Mouse (Mus musculus) CH12.LX (cell line): Measurements from ENCODE around the gene Cngb1. TPM values are rescaled to one million over a fixed set of nuclear protein-coding genes. Genes with fewer than 3 reads are reported as not detected.

Experiments
- DNase-seq: peaks from one replicate; pipeline ENCODE4 v3.0.0-alpha.2; 2013; ENCODE audit errors: extremely low read depth
- H3K27ac ChIP-seq: 2 replicates; pipeline ENCODE4 v1.5.1; 2012; ENCODE audit warnings: low read depth, mild to moderate bottlenecking, control low read depth, moderate library complexity; ENCODE audit not compliant: insufficient read depth
- H3K27me3 ChIP-seq: replicated peaks from 2 replicates; pipeline ENCODE3; 2012; ENCODE audit warnings: inconsistent platforms
- H3K36me3 ChIP-seq, 2 experiments: replicated peaks in 1 of 2; 2 replicates each; pipeline versions ENCODE3 to v1.6.1; 2012; ENCODE audit warnings: inconsistent platforms in 1 of 2, low read length in 1 of 2, mild to moderate bottlenecking in 1 of 2, mixed read lengths in 1 of 2, moderate library complexity in 1 of 2; ENCODE audit not compliant: control insufficient read depth in 1 of 2, insufficient read depth in 1 of 2
- H3K4me1 ChIP-seq, 2 experiments: 2 replicates each; pipeline ENCODE4 v1.6.1; 2012; ENCODE audit warnings: inconsistent platforms in 1 of 2, moderate library complexity in 1 of 2; ENCODE audit not compliant: insufficient read depth in 2 of 2, control insufficient read depth in 1 of 2
- H3K4me2 ChIP-seq: 2 replicates; pipeline ENCODE4 v1.6.1; 2012; ENCODE audit warnings: low read depth, mild to moderate bottlenecking, control low read depth; ENCODE audit not compliant: poor library complexity, insufficient read depth, severe bottlenecking
- H3K4me3 ChIP-seq, 3 experiments: fragments of 150-350 bp in 1 of 3; sonication (generic) in 1 of 3; replicated peaks in 1 of 3; 2 replicates each; pipeline versions ENCODE3 to v1.5.1; 2011 to 2012; ENCODE audit warnings: low read depth in 2 of 3, low read length in 2 of 3, mild to moderate bottlenecking in 2 of 3, moderate library complexity in 2 of 3, control low read depth in 1 of 3, improper control_type of control experiment in 1 of 3, inconsistent platforms in 1 of 3, mixed read lengths in 1 of 3; ENCODE audit not compliant: poor library complexity in 1 of 3
- H3K79me2 ChIP-seq: replicated peaks from 2 replicates; pipeline ENCODE4 v1.6.1; 2012; ENCODE audit warnings: mild to moderate bottlenecking, moderate library complexity; ENCODE audit not compliant: control insufficient read depth, poor library complexity, insufficient read depth, severe bottlenecking; ENCODE audit errors: extremely low read depth
- H3K9ac ChIP-seq: 2 replicates; pipeline ENCODE4 v1.6.1; 2012; ENCODE audit warnings: low read depth, mild to moderate bottlenecking, control low read depth, moderate library complexity; ENCODE audit not compliant: insufficient read depth
- H3K9me3 ChIP-seq: replicated peaks from 2 replicates; pipeline ENCODE3; 2012; ENCODE audit warnings: low read length, inconsistent platforms, mixed read lengths
- CTCF ChIP-seq, 2 experiments: IDR thresholded peaks in 1 of 2; conservative IDR thresholded peaks in 1 of 2; 2 replicates each; pipeline ENCODE4 v1.5.1; 2011 to 2012; ENCODE audit warnings: low read depth in 2 of 2, low read length in 2 of 2, improper control_type of control experiment in 1 of 2, inconsistent platforms in 1 of 2, mild to moderate bottlenecking in 1 of 2, moderate library complexity in 1 of 2
- IRF4 ChIP-seq: IDR thresholded peaks from 2 replicates; pipeline ENCODE4 v1.6.1; 2014; ENCODE audit warnings: low read depth, mild to moderate bottlenecking, inconsistent platforms, low read length, improper control_type of control experiment
- MAZ ChIP-seq: IDR thresholded peaks from 2 replicates; pipeline ENCODE4 v1.6.1; 2012; ENCODE audit warnings: low read depth, mild to moderate bottlenecking, inconsistent platforms, low read length, improper control_type of control experiment, moderate library complexity
- POLR2AphosphoS2 ChIP-seq: IDR thresholded peaks from 2 replicates; pipeline ENCODE4 v1.6.1; 2011; ENCODE audit warnings: low read depth, low read length, improper control_type of control experiment
- RAD21 ChIP-seq: IDR thresholded peaks from 2 replicates; pipeline ENCODE4 v1.6.1; 2011; ENCODE audit warnings: low read depth, mild to moderate bottlenecking, low read length, improper control_type of control experiment, moderate library complexity
- RCOR1 ChIP-seq: conservative IDR thresholded peaks from 2 replicates; pipeline ENCODE4 v1.6.1; 2012; ENCODE audit warnings: low read depth, mild to moderate bottlenecking, inconsistent platforms, low read length, improper control_type of control experiment
- SMC3 ChIP-seq: IDR thresholded peaks from 2 replicates; pipeline ENCODE4 v1.6.1; 2011; ENCODE audit warnings: low read depth, low read length, improper control_type of control experiment
- USF1 ChIP-seq: IDR thresholded peaks from 2 replicates; pipeline ENCODE4 v1.6.1; 2014; ENCODE audit warnings: low read depth, mild to moderate bottlenecking, inconsistent platforms, low read length, improper control_type of control experiment
- ZC3H11A ChIP-seq: IDR thresholded peaks from 2 replicates; pipeline ENCODE4 v1.6.1; 2012; ENCODE audit warnings: low read depth, mild to moderate bottlenecking, inconsistent platforms, low read length, improper control_type of control experiment
- ZMIZ1 ChIP-seq: IDR thresholded peaks from 2 replicates; pipeline ENCODE4 v1.6.1; 2012; ENCODE audit warnings: low read depth, mild to moderate bottlenecking, inconsistent platforms, low read length, improper control_type of control experiment
- ZNF384 ChIP-seq: IDR thresholded peaks from 2 replicates; pipeline ENCODE4 v1.6.1; 2012; ENCODE audit warnings: low read depth, low read length, improper control_type of control experiment, inconsistent platforms
- dilution Hi-C: fragments of 300-500 bp; cut with MboI; formaldehyde crosslinking; loops from 2 replicates; pipeline ENCODE4 v1.14.3; 2020; ENCODE audit warnings: low sequenced_read_pairs; ENCODE audit not compliant: extremely low pct_unique_long_range_greater_than_20kb, extremely low pct_ligation_motif_present
- in situ Hi-C: fragments of 300-500 bp; cut with MboI; formaldehyde crosslinking; loops from 3 replicates; pipeline ENCODE4 v1.14.3; 2019; ENCODE audit warnings: low sequenced_read_pairs, low pct_ligation_motif_present, low pct_unique_long_range_greater_than_20kb, mixed read lengths
- polyA plus RNA-seq: library from polyadenylated mRNA; unstranded; fragments of >175 nt; gene quantifications from 2 replicates; pipeline ENCODE4 v1.2.1, GENCODE M21; 2012; ENCODE audit warnings: low read depth; ENCODE audit not compliant: insufficient read length
- total RNA-seq, 2 experiments: library from RNA; depleted of rRNA; stranded (reverse); fragments of 300-350 nt in 1 of 2; fragments of >200 nt in 1 of 2; gene quantifications; 2 replicates each; pipeline ENCODE4 v1.2.3; 2012 to 2014

Cngb1 gene
- total and polyA plus RNA-seq, 3 experiments = not detected

GRCm38 (mm10) chr8:95348356-95348755 is 42.0 kb upstream of the Cngb1 start:
- dilution Hi-C loops = no loop called here

DNA sequence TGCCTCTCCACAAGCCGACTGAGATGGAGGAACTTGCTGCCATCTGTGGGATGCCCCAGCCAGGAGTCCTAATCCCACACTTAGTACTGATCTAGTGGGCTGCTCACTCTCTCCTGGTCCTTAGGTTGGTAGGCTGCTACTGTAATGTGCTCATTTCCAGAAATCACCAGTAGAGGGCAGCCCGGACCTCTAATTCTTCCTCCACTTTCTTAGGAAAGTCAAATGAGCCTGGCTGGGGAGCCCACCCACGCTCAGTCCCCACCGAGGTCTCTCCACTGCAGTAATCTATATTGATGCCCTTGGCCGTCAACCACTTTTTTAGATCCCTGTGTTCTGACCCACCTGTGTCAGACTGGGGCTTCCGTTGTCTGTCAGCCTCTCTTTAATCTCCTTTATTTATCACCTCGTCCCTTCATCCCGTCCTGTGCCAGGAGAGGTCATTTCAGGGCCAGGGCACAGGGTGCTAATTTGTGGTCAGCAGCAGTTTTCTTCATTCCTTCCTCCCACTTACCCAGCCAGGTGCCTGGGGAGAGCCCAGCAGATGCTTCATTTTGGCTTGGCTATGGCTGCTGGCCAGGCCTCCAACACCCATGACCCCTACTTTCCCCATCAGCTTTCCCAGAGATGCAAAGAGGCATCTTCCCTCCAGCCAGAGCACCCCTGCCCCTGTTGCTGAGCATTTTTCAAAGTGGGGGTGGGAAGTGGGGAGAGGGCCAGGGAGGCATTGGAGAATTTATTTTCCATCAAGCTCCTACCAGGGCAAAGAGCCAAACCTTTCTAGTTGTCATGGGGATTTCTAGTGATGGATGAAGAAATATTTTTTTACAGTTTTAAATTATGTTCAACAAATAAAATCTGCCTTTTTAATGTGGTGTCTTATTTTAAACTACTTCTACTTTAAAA is 40.5 kb upstream of the Cngb1 start:
- H3K79me2 ChIP-seq = no peaks in the 10 kb centered on the region
- no peak overlapping the region for H3K4me3 ChIP-seq
- no peak overlapping the region for H3K4me2 ChIP-seq
- H3K9ac ChIP-seq = no peak overlapping the region
- dilution Hi-C loops = no loop called here
- H3K4me1 ChIP-seq = peaks cover 0 to 11% of the 10 kb centered on the region in 2 experiments; a peak in 2 of 4 replicates
- peak; percentile 69 for DNase-seq
- H3K9me3 ChIP-seq = peaks cover under 1% of the 10 kb centered on the region
- TF ChIP-seq CTCF (conservative IDR thresholded peaks at IDR 0.05 in 1 of 2, IDR thresholded peaks at IDR 0.05 in 1 of 2; ENCODE audit: low read depth in 2 of 2, low read length in 2 of 2) (peak; percentile 39 to 79; a peak in 3 of 4 replicates), RAD21 (peak; percentile 78), ZMIZ1 (no peak), POLR2AphosphoS2 (no peak), RCOR1 (no peak), ZNF384 (no peak), SMC3 (peak; percentile 64)
- TF ChIP-seq, all 38 proteins: peak for 3
- Histone ChIP-seq H3K36me3 (peaks cover 3 to 50% of the 10 kb centered on the region in 2 experiments), H3K27me3 (no peaks in the 10 kb centered on the region), H3K27ac (no peak overlapping the region)
- in situ Hi-C loops = no loop called here

More at GRCm38 (mm10) chr8:95348356-95348755, 42.0 kb upstream of the Cngb1 start:
- H3K9ac ChIP-seq = no peak overlapping the region
- H3K36me3 ChIP-seq = peaks cover 3 to 40% of the 10 kb centered on the region in 2 experiments
- no peak overlapping the region for H3K27ac ChIP-seq
- H3K27me3 ChIP-seq = no peaks in the 10 kb centered on the region
- H3K79me2 ChIP-seq = no peaks in the 10 kb centered on the region
- peaks cover 0 to 11% of the 10 kb centered on the region in 2 experiments; a peak in 2 of 4 replicates for H3K4me1 ChIP-seq
- in situ Hi-C loops = no loop called here
- no peak for TF ChIP-seq ZC3H11A
- TF ChIP-seq ZNF384 = no peak
- TF ChIP-seq USF1 = no peak
- no peak for TF ChIP-seq ZMIZ1
- no peak for TF ChIP-seq MAZ
- no peak for TF ChIP-seq IRF4
- DNase-seq = no peak
- no peak overlapping the region for H3K4me3 ChIP-seq
- no peak overlapping the region for H3K4me2 ChIP-seq
- peaks cover 8% of the 10 kb centered on the region for H3K9me3 ChIP-seq

DNA sequence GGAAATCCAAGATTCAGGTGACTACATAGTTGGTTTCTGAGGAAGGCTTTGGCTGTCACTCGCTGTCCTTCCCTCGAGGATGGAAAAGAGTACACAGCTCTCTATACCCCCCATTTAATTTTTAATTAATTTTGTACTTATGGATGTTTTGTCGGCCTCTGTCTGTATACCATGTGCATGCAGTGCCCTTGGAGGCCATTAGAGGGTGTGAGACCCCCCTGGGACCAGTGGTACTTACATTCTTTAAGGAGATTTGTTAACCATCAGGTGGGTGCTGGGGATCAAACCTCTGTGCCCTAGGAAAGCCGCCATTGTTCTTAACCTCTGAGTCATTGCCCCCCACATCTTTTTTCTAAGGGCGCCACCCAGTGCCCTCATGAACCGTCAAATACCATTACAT is 38.3 kb upstream of the Cngb1 start:
- Histone ChIP-seq H3K4me3 (no peak overlapping the region), H3K27me3 (no peaks in the 10 kb centered on the region), H3K9me3 (no peaks in the 10 kb centered on the region), H3K79me2 (no peaks in the 10 kb centered on the region), H3K36me3 (peaks cover 7 to 71% of the 10 kb centered on the region in 2 experiments), H3K4me2 (no peak overlapping the region), H3K4me1 (peaks cover 0 to 11% of the 10 kb centered on the region in 2 experiments; a peak in 2 of 4 replicates), H3K27ac (no peak overlapping the region), H3K9ac (no peak overlapping the region)
- TF ChIP-seq RAD21 = no peak
- TF ChIP-seq CTCF (conservative IDR thresholded peaks at IDR 0.05 in 1 of 2, IDR thresholded peaks at IDR 0.05 in 1 of 2; ENCODE audit: low read depth in 2 of 2, low read length in 2 of 2) = peak in 1 of 2 experiments; percentile 52; a peak in 2 of 4 replicates
- in situ Hi-C loops (no loop called here), dilution Hi-C loops (no loop called here)
- no peak for DNase-seq
